ENCODE assay signal across 18 mouse cellular contexts in genomic region chr17:45520136-45520535, GRCm38 (mm10). TPM values are rescaled to one million over a fixed set of nuclear protein-coding genes. Genes with fewer than 3 reads are reported as not detected.
"Had no signal": no experiment of that assay in that cellular context is flagged by ENCODE, and none has a peak within 500 bp of the region (broad histone marks: within the 10 kb centered on the region; RNA-seq: fewer than 3 reads in every experiment).

No protein-coding gene starts in this region.

- H3K27me3 ChIP-seq: stomach, embryonic 15.5 days had no signal

- H3K9ac ChIP-seq: limb, embryonic 15.5 days; liver, embryonic 12.5 days; lung, embryonic 14.5 days; neural tube, embryonic 13.5 days; stomach, embryonic 15.5 days had no signal

- H3K4me3 ChIP-seq: limb, embryonic 15.5 days; liver, embryonic 12.5 days; midbrain, embryonic 10.5 days; myocyte; neural tube, embryonic 13.5 days; stomach, embryonic 15.5 days had no signal

- H3K27ac ChIP-seq: kidney, postnatal 0 days; limb, embryonic 15.5 days; liver, embryonic 12.5 days; midbrain, embryonic 10.5 days; stomach, embryonic 15.5 days had no signal

- ATAC-seq: liver, embryonic 12.5 days had no signal

- H3K9me3 ChIP-seq: limb, embryonic 15.5 days; liver, embryonic 12.5 days; midbrain, embryonic 10.5 days; neural tube, embryonic 13.5 days; stomach, embryonic 15.5 days had no signal

- H3K4me2 ChIP-seq: limb, embryonic 15.5 days; liver, embryonic 12.5 days; lung, embryonic 14.5 days; neural tube, embryonic 13.5 days; stomach, embryonic 15.5 days had no signal

- DNase-seq: kidney, postnatal 36 days; layer of hippocampus, adult 9-11 months; layer of hippocampus, postnatal 36 days; lung, embryonic 14.5 days; lung, postnatal 10 days; lung, postnatal 4 days; midbrain, embryonic 14.5 days; retina, postnatal 1 day; thymus, postnatal 4 days had no signal

RNA-seq across cellular contexts. Expression of gene Tcte1, which starts 3.1 kb away (rescaled TPM):
- total RNA-seq: megakaryocyte, adult 5-6 weeks had no signal
- polyA plus RNA-seq: liver, embryonic 16.5 days; myocyte had no signal

RNA-seq across cellular contexts. Expression of gene Tmem151b, which starts 29.3 kb away (rescaled TPM):
- total RNA-seq: megakaryocyte, adult 5-6 weeks had no signal
